Mouse (Mus musculus) colon, adult 2 months (tissue): ENCODE measurements around the gene Dhh. TPM values are rescaled to one million over a fixed set of nuclear protein-coding genes. Genes with fewer than 3 reads are reported as not detected.

ENCODE experiments used
- polyA plus RNA-seq: library from polyadenylated mRNA; depleted of rRNA; stranded (reverse); fragments of >200 nt; gene quantifications from 2 replicates; pipeline ENCODE4 v1.2.3, GENCODE M21; 2012; rRNA removed

Gene Dhh
- 0.72 and 0.93 TPM in 2 replicates for polyA plus RNA-seq

GRCm38 (mm10) chr15:98897928-98898800 is at the start of gene Dhh:
Gene Dhh, minus strand, starts transcription at chr15:98898540.

GRCm38 (mm10) chr15:98934217-98934839 is 36.0 kb upstream of the Dhh start, which contains the start of gene Tuba1b:
Gene Tuba1b, minus strand, starts transcription at chr15:98934565.

GRCm38 (mm10) chr15:98917538-98918498 is 19.5 kb upstream of the Dhh start, which contains the start of gene Lmbr1l:
Gene Lmbr1l, minus strand, starts transcription at chr15:98918231.

GRCm38 (mm10) chr15:98893940-98894745 is 4.2 kb downstream of the Dhh start, which contains the start of gene Rhebl1:
Gene Rhebl1, minus strand, starts transcription at chr15:98894540.

GRCm38 (mm10) chr15:98871070-98871915 is 27.0 kb downstream of the Dhh start, which contains the start of gene Kmt2d:
Gene Kmt2d, minus strand, starts transcription at chr15:98871204.

Other genes with a start within 250 kb of the Dhh start
- gene Ddx23, start 235.6 kb downstream of the Dhh start, polyA plus RNA-seq, result 29.0 and 31.4 TPM in 2 replicates
- 1.2 and 2.3 TPM in 2 replicates for gene Rnd1, start 221.1 kb downstream of the Dhh start, polyA plus RNA-seq
- 0.22 and 0.43 TPM in 2 replicates for gene Ccdc65, start 190.3 kb downstream of the Dhh start, polyA plus RNA-seq
- gene Fkbp11, start 170.3 kb downstream of the Dhh start, polyA plus RNA-seq, result 26.7 and 49.8 TPM in 2 replicates
- 75.8 and 94.5 TPM in 2 replicates for gene Arf3, start 135.3 kb downstream of the Dhh start, polyA plus RNA-seq
- gene Wnt10b, start 120.4 kb downstream of the Dhh start, polyA plus RNA-seq, result 0.30 and 0.65 TPM in 2 replicates
- 0.07 TPM in 1 of 2 replicates, not detected in the other for gene Wnt1, start 108.7 kb downstream of the Dhh start, polyA plus RNA-seq
- gene Ddn, start 89.0 kb downstream of the Dhh start, polyA plus RNA-seq, result not detected in 2 replicates
- 45.2 and 50.3 TPM in 2 replicates for gene Prkag1, start 67.0 kb downstream of the Dhh start, polyA plus RNA-seq
- gene Kmt2d, start 27.3 kb downstream of the Dhh start, polyA plus RNA-seq, result 23.9 and 26.7 TPM in 2 replicates
- gene Rhebl1, start 4.0 kb downstream of the Dhh start, polyA plus RNA-seq, result 1.9 and 2.1 TPM in 2 replicates
- 56.6 and 93.6 TPM in 2 replicates for gene Lmbr1l, start 19.7 kb upstream of the Dhh start, polyA plus RNA-seq
- gene Tuba1b, start 36.0 kb upstream of the Dhh start, polyA plus RNA-seq, result 551 and 757 TPM in 2 replicates
- gene Gm49450, start 55.0 kb upstream of the Dhh start, polyA plus RNA-seq, result 98.4 and 128 TPM in 2 replicates
- gene Tuba1a, start 55.2 kb upstream of the Dhh start, polyA plus RNA-seq, result 192 and 198 TPM in 2 replicates
- 219 and 270 TPM in 2 replicates for gene Tuba1c, start 131.4 kb upstream of the Dhh start, polyA plus RNA-seq
- 17.4 and 17.7 TPM in 2 replicates for gene Prph, start 156.6 kb upstream of the Dhh start, polyA plus RNA-seq
- gene Troap, start 176.0 kb upstream of the Dhh start, polyA plus RNA-seq, result 9.4 and 10.0 TPM in 2 replicates
- not detected in 2 replicates for gene C1ql4, start 189.3 kb upstream of the Dhh start, polyA plus RNA-seq
- gene Dnajc22, start 194.6 kb upstream of the Dhh start, polyA plus RNA-seq, result 32.4 and 40.8 TPM in 2 replicates
- gene Spats2, start 227.4 kb upstream of the Dhh start, polyA plus RNA-seq, result 6.3 and 6.7 TPM in 2 replicates